Mouse (Mus musculus) ZHBTc4 (cell line): ENCODE data around the gene Zbtb43.

Experiments used
- DNase-seq: peaks from one replicate; pipeline ENCODE4 v3.0.0-alpha.2; 2011; ENCODE audit warnings: low read depth, low spot score

Zbtb43 gene

DNA sequence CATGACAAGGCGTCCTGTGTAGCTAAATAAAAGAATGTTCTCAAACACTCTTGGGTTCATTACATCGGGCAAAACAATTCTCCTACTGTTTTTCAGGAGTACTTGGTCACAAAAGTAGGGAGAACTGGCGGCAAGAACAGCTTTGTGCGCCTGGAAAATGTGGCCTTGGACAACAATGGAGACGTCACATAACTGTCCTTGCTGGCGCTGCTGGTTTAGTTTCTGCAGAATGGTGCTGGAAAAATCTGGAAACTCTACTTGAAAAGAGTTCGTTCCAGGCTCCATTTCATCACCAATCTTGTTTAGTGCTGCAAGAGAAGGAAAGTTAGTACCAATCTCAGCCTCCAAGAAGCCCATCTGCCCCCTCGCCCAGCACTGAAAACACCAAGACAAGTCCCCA lies 13.5 kb downstream of the Zbtb43 start:
- no peak for DNase-seq

GRCm38 (mm10) chr2:33453476-33453875 lies 14.9 kb downstream of the Zbtb43 start:
- DNase-seq, result no peak

- no peak for DNase-seq
These were observed 15.6 kb downstream of the Zbtb43 start for GRCm38 (mm10) chr2:33452721-33453120.

DNA sequence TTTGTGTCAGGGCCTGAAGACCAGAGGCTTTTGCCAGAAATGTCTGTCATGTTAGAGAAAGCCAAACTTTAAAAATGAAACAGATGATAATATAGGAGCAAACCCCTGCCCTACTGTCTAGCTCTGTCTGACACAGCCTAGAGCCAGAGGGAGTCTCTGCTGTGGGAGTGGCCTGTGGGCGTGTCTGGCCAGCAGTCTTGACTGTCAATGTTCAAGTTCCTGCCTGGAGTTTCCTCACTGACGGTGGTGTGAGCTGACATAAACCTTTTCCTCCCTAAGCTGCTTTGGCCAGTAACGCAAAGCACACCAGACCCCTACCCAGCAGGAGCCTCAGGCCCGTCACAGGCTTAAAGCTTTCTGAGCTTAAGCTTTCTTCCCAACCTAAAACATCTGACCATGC lies 16.2 kb downstream of the Zbtb43 start:
- DNase-seq, result peak; percentile 70

DNA sequence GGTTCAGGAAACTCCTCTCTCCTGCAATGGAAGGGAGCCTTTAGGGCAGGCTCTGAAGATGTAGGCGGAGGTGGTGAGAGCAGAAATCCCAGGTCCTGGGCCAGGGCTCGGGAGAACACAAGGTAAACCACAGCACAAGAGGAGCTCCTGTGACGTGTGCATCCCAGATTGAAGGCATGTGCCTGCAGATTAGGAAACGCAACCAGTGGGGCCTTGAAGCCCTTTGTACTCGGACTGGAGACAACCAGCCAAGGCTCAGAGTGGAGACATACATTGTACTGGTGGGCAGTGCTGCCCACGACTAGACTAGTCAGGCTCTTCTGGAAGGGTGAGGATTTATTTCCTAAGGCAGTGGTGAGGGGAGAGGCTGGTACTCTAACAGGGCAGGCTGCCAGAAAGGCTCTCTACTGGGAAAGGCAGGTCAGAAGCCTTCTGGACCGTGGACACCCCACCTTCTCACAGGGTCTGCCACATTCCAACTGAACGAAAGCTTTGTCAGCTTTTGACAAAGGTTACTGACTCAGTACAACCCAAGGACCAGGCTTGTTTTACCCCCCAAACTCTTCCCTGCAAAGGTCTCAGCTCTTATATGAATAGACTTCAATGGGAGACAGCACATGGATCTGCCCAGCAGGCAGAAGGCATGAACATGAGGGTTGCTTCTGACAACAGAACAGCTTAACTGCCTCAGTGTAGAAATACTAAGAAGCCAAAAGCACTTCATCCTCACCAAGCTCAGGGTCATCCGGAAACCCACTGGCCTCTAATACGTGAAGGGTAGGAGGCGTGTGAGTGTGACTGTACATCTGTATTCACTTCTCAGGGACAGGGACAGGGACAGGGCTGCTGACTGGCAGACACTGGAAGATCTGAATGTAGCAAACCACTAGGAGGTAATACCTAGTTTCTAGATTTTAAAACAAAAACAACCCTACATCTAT lies 17.1 kb downstream of the Zbtb43 start:
- no peak for DNase-seq

GRCm38 (mm10) chr2:33449119-33449873 lies 19.1 kb downstream of the Zbtb43 start:
- no peak for DNase-seq

DNA sequence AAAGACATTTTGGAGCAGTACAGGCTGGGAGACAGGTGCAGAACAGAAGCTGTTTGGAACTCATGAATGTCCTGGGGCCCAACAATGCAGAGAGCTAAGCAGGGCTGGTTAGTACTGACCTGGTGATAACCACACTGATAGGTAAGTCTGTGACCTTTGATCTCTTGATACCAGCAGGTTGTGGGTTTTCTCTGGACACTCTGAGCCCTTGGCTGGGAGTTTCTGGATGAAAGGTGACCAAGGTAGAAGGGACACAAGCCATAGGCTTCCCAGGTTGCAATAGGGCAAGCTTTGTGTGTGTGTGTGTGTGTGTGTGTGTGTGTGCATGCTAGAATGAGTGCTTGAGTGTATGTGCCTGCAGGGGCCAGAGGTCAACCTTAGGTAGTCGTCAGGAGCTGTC lies 21.6 kb downstream of the Zbtb43 start:
- DNase-seq, result no peak

- DNase-seq, result no peak
These were observed 22.6 kb downstream of the Zbtb43 start for GRCm38 (mm10) chr2:33445741-33446140.

- DNase-seq, result peak; percentile 57
These were observed 23.5 kb downstream of the Zbtb43 start for GRCm38 (mm10) chr2:33444862-33445261.

DNA sequence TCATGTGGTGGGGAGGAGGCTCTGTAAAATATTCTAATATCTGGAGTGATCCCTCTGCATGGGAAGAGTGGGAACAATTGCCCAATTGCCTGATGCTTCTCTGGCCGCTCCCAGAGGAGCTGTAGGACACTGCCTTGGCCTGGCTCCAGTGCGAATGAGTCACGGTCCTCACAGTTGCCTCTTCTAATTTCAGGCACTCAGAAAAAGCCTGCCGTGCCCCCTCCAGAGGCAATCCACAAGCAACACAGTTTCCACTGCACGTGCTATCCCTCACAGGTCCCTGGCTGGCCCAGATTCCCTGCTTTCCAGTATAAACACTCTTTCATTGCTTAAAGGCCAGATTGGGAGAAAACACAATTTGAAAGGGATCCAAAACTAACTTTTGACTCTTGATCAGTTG lies 24.0 kb downstream of the Zbtb43 start:
- DNase-seq, result peak; percentile 47

DNA sequence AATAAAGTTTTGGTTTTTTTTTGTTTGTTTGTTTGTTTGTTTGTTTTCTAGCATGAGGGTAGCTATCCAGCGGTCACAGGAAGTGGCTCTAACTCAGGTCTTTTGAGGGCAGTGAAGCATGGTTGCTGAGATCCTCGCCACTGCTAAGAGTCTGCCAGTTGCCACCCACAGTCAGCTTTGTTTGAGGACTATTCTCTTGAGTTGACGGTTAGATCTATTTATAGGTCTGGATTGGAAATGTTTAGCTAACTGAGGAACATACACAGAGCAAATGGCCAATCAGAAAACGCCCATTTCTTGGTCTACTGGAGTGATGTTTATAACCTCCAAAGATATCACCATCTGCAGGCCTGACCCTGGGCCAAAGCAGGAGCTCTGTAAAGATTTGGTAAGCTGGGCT lies 25.7 kb downstream of the Zbtb43 start:
- DNase-seq, result no peak

- DNase-seq, result peak; percentile 77
These were observed 27.5 kb downstream of the Zbtb43 start for GRCm38 (mm10) chr2:33440893-33441292.

GRCm38 (mm10) chr2:33439980-33440670 lies 28.2 kb downstream of the Zbtb43 start:
- DNase-seq, result peak; percentile 43

DNA sequence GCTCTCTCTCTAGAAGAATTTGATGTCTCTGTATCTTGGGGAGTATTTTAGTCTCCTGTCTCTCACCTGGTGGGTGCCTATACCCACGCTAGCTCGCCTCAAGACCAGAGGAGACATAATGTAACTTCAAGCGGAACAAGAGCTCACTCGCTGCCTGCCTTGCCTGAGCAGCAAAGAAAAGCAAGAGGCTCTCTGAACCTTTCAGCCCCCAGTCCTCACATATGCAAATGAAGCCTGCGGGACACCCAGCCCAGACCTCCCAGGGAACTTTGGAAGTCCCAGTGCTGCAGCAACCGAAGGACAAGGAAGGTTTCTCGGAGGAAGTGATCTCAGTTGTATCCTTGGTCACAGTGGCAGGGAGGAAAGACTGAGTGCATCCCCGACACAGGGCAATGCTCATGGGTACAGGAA lies 28.9 kb downstream of the Zbtb43 start:
- peak; percentile 96 for DNase-seq

DNA sequence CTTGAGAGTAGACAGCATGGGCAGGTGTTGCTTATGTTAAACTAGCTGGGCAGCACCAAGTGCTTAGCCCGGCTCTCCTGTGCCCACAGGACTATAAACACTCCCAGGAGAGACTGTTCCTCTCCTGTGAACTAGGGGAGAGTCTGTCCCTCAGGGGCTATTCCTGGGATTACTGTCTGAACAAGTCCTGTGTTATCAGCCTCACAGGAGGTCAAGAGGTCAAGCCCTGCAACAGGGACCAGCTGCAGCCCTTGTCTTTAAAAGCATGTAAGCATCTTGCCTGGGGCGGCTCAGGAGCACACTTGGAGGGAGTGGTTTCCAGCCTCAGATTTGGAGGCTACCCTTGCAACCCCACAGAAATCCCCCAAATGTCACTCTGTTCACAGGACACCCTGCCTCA lies 30.0 kb downstream of the Zbtb43 start:
- peak; percentile 90 for DNase-seq

GRCm38 (mm10) chr2:33437184-33437583 lies 31.2 kb downstream of the Zbtb43 start:
- DNase-seq, result peak; percentile 23

DNA sequence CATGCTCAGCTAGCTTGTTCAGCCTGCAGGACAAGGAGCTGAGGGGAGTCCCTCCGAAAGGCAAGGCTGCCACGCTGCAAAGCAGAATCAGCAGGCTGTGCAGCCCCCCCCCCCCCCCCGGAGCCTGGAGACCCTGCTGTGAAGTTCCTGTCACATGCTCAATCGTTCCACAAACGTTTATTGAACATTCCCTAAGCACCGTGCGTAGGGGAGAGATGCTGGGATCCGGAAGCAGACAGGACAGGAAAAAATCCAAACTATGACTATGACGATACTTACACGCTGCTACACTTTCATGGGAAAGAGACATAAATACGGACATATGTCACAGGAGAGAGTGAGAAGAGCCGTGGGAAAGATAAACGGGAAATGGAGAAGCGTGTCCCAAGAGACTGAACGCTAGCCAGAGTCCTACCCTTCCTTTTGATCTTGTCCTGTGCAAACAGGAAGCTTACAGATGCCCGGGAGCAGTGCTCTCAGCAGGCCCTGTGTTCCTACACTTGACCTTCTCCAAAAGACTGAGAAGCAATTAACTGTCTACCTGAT lies 32.3 kb downstream of the Zbtb43 start:
- DNase-seq, result peak; percentile 83

GRCm38 (mm10) chr2:33435036-33435650 lies 33.2 kb downstream of the Zbtb43 start:
- DNase-seq, result peak; percentile 65

- DNase-seq, result peak; percentile 91
These were observed 35.5 kb downstream of the Zbtb43 start for GRCm38 (mm10) chr2:33432877-33433276.

DNA sequence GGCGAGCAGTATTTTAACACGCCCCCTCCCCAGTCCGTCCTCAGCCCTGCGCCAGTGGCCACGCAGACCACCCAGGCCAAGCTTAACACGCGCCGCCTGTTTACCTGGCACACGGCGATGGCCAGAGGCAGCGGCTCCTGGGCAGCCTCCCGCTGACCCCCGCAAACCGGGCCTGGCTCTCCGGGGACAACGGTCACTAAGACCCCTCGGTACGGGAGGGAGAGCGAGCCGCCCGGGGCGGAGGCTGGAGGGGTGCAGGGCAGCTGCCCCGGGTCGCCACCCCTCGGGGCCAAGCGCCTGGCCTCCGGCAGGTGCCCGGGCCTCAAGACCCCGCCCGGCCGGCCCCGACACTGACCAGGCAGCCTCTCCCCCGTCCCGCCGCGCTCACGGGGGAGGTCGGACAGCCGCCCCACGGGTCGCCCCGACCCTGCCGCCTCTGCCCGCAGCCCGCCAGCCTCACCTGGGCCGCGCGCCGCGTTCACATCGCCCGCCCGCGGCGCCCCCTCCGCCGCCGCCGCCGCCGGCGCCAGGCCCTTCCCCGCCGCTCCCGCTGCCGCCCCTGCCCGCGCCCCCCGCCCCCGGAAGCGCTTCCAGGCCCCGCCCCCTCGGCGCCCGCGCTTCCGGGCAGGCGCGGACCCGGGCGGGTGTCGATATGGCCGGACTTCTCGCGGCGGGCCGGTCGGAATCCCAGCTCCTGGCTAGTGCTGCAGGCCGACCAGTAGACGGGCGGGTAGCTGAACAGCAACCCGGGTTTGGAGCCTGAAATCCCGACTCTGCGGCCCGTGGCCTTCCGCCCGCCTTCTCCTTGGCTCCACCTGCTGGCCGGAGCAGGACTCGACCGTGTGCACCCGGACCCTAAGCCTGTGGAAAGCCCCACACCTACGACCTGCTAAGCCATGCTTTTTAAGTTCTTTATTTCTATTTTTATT lies 37.3 kb downstream of the Zbtb43 start, which contains the start of gene Zbtb34:
Gene Zbtb34 (minus strand): TSS at position 554 of the 929 bp plus-strand sequence.
- DNase-seq, result peak; percentile 81
